Mouse (Mus musculus) forebrain, postnatal 0 days (tissue): ENCODE results near the gene 1190005I06Rik. TPM values are rescaled to one million over a fixed set of nuclear protein-coding genes. Genes with fewer than 3 reads are reported as not detected.

Experiments used
- ATAC-seq: fragments of 200-750 bp; cut with Nextera tagmentation; 2 replicates; pipeline ENCODE4 v1.8.0; 2017; ENCODE audit warnings: mild to moderate bottlenecking, moderate library complexity
- DNase-seq: peaks from one replicate; pipeline ENCODE4 v3.0.0-alpha.2; 2015
- H3K27ac ChIP-seq: fragments of 300-500 bp; sonication (generic); 2 replicates; pipeline ENCODE4 v1.5.1; 2014; ENCODE audit warnings: low read depth, mild to moderate bottlenecking, antibody characterized with exemption, low read length, moderate library complexity, mixed read lengths
- H3K27me3 ChIP-seq: fragments of 300-500 bp; sonication (generic); 2 replicates; pipeline ENCODE4 v1.6.1; 2014; ENCODE audit warnings: mild to moderate bottlenecking, low read length, mixed read lengths; ENCODE audit not compliant: insufficient read depth
- H3K36me3 ChIP-seq: fragments of 300-500 bp; sonication (generic); 2 replicates; pipeline ENCODE4 v1.6.1; 2014; ENCODE audit warnings: mild to moderate bottlenecking, moderate library complexity; ENCODE audit not compliant: insufficient read depth
- H3K4me1 ChIP-seq: fragments of 300-500 bp; sonication (generic); 2 replicates; pipeline ENCODE4 v1.6.1; 2014; ENCODE audit warnings: antibody characterized with exemption; ENCODE audit not compliant: insufficient read depth
- H3K4me2 ChIP-seq: fragments of 300-500 bp; sonication (generic); 2 replicates; pipeline ENCODE4 v1.6.1; 2014; ENCODE audit warnings: low read depth, mild to moderate bottlenecking, moderate library complexity
- H3K4me3 ChIP-seq: fragments of 300-500 bp; sonication (generic); 2 replicates; pipeline ENCODE4 v1.5.1; 2014; ENCODE audit warnings: low read depth, low read length, mixed read lengths
- H3K9ac ChIP-seq: fragments of 300-500 bp; sonication (generic); 2 replicates; pipeline ENCODE4 v1.6.1; 2014; ENCODE audit warnings: mild to moderate bottlenecking
- H3K9me3 ChIP-seq: fragments of 300-500 bp; sonication (generic); 2 replicates; pipeline ENCODE4 v1.6.1; 2016; ENCODE audit warnings: low read length
- CTCF ChIP-seq: sonication (generic); IDR thresholded peaks from 2 replicates; pipeline ENCODE4 v1.5.1; 2016; ENCODE audit warnings: antibody characterized with exemption, control low read depth, low read depth
- WGBS: fragments of 180-500 bp; shearing (Covaris S2); extraction: QIAGEN DNeasy Blood & Tissue Kit; methylation state at CpG from one replicate; pipeline ENCODE4 v1.1.7; 2014; 5-methylcytosine and 5-hydroxymethylcytosine counted together
- polyA plus RNA-seq: library from polyadenylated mRNA; unstranded; fragments of >200 nt; fragmentation: Nextera tagmentation; extraction: Ambion mirVana; gene quantifications from 2 replicates; pipeline ENCODE4 v1.2.1, GENCODE M21; 2015
- total RNA-seq: library from RNA; depleted of rRNA; stranded (reverse); fragments of >200 nt; gene quantifications from 2 replicates; pipeline ENCODE4 v1.2.3, GENCODE M21; 2014; rRNA removed

1190005I06Rik gene
- total RNA-seq (18.5 and 25.9 TPM in 2 replicates), polyA plus RNA-seq (21.7 and 22.7 TPM in 2 replicates)

DNA sequence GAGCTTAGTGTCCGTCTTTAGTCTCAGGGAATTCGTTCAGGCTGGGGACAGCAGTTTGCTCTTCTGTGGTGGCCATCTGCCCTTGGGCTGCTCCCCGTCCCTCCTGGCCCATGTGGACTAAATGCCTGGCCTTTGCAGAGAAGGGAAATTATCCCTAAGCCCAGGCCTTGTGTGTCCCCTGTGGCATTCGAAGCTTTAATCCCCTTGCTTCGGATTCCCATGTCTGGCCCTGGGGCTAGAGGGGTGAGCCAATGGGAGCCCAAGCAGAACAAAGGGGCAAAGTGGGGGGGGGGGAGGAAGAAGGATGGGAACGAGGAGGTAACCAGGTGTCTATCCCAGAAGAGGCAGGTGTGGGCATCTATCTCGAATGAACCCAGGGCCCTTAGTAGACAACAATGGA is at the start of gene 1190005I06Rik:
1190005I06Rik (minus strand) TSS at position 101 of the 400 bp plus-strand sequence.
- ATAC-seq, result no peak
- 31% methylated on average over 7 of the region's 7 CpGs for WGBS

DNA sequence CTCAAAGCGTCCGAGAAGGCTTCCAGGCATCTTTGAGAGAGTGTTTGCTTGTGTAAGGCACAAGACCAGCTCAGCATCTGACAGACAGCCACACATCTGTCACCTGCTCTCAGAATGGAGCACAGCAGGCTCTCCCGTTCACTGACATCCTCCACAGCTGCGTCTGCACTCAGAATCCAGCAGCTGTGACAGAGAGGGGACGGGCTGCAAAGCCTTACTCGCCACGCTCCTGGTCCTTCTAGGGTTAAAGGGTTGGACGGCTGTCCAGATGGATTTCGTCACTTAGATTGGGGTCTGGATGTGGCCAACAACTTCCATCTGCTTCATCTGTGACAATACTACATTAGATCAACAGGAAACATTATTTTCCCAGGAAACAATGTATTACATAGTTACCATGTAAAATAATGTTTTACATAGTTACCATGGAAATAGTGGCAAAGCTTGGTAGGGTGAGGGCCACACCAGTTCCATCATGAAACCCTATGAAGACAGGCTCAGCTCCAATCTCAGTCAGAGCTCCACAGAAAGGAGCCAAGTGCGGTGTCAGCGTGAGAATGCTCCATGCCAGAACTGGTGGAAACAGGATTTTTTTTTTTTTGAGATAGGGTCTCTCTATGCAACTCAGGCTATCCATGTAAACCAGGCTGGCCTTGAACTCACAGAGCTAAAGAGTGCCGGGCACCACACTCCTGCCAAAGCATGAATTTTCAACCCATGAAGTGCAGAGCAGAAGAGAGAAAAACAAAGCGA is 49.1 kb upstream of the 1190005I06Rik start:
- no peak overlapping the region for H3K27ac ChIP-seq
- no peaks in the 10 kb centered on the region for H3K36me3 ChIP-seq
- no peaks in the 10 kb centered on the region for H3K4me1 ChIP-seq
- ATAC-seq (peak; percentile 38), DNase-seq (peak; percentile 20)
- H3K9ac ChIP-seq, result no peak overlapping the region
- H3K9me3 ChIP-seq, result no peaks in the 10 kb centered on the region
- H3K27me3 ChIP-seq, result no peaks in the 10 kb centered on the region
- WGBS, result 56% methylated on average over 13 of the region's 13 CpGs
- no peak for TF ChIP-seq CTCF
- no peak overlapping the region for H3K4me2 ChIP-seq
- H3K4me3 ChIP-seq, result no peak overlapping the region

More for the DNA sequence above, at the start of gene 1190005I06Rik:
- Histone ChIP-seq H3K4me2 (no peak within 1 kb of the TSS), H3K9me3 (no peaks in the 10 kb centered on the region), H3K9ac (no peak within 1 kb of the TSS), H3K4me3 (no peak within 1 kb of the TSS), H3K27me3 (no peaks in the 10 kb centered on the region), H3K4me1 (no peaks in the 10 kb centered on the region), H3K36me3 (no peaks in the 10 kb centered on the region), H3K27ac (no peak within 1 kb of the TSS)
- DNase-seq, result no peak
- TF ChIP-seq CTCF, result no peak

DNA sequence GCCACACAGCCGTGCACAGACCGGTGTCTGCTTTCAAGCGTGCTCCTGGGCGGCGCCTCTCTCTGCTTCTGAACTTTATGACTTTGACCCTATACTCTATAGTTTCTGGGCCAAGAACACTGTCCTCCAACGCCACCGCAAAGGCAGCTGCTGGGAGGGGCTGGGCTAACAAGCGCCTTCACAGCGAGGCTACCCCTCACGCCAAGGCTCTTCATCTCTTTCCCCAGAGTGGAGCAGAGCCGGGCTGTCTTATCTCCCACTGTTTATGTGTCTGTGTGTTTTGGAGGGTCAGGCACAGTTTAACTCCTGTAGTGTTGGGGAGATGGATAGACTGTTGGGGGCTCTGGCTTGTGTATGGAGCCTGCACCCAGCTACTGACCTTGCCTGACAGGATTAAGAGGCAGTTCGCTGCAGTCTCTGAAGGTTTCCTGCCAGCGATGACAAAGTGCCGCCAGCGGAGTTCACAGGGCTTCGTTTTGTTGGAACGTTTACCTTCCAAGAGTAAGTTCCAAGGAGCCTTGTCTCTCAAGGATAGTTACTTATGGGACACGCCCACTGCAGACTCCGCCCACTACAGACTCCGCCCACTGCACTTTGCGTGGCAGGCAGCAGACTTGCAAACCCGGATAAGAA is 46.5 kb upstream of the 1190005I06Rik start:
- H3K9me3 ChIP-seq, result no peaks in the 10 kb centered on the region
- no peak overlapping the region for H3K4me3 ChIP-seq
- H3K27ac ChIP-seq, result no peak overlapping the region
- no peaks in the 10 kb centered on the region for H3K36me3 ChIP-seq
- DNase-seq (no peak), ATAC-seq (no peak)
- no peak for TF ChIP-seq CTCF
- WGBS, result 57% methylated on average over 22 of the region's 22 CpGs
- no peaks in the 10 kb centered on the region for H3K4me1 ChIP-seq
- no peak overlapping the region for H3K9ac ChIP-seq
- no peak overlapping the region for H3K4me2 ChIP-seq
- no peaks in the 10 kb centered on the region for H3K27me3 ChIP-seq

DNA sequence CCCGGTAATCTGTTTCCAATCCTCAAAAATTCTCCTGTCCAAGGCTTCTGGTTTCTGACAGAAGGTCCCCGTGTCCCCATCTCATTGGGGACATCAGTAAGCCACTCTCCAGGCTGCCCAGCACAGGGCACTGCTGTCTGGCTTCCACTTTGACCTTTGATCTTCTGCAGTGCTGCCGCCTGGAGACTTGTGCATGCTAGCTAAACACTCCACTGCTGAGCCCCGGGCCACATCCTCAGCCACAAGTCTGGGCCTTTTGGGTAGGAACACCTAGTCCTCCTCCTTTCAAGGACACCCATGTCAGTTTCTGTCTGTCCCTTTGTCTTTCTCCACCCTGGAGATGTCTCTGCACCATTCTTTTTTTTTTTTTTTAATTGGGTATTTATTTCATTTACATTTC is 45.5 kb upstream of the 1190005I06Rik start:
- Histone ChIP-seq H3K4me2 (no peak overlapping the region), H3K9ac (no peak overlapping the region), H3K9me3 (no peaks in the 10 kb centered on the region), H3K36me3 (no peaks in the 10 kb centered on the region), H3K27ac (no peak overlapping the region), H3K27me3 (no peaks in the 10 kb centered on the region), H3K4me3 (no peak overlapping the region), H3K4me1 (no peaks in the 10 kb centered on the region)
- no peak for DNase-seq
- no peak for TF ChIP-seq CTCF
- WGBS, result 71% methylated on average over 4 of the region's 4 CpGs
- ATAC-seq, result no peak

DNA sequence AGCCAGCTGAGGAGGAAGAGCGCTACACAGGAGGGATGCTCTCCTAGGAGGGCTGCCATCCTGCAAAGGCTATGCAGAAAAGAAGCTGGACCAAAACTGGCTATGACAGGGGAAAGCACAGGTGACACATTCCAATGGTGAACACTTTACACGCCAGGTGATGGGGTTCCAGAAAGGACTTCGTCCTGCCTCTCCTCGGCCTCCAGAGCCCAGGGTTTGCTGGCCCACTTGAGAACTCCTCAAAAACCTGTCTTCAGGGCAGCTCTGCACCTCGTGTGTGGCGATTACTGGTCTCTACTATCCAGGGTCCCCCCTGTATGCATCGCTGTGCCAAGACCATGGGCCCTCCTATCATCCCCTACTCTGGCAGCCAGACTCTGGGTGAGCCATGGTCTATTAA is 41.1 kb upstream of the 1190005I06Rik start:
- Histone ChIP-seq H3K9ac (no peak overlapping the region), H3K36me3 (no peaks in the 10 kb centered on the region), H3K9me3 (no peaks in the 10 kb centered on the region), H3K27ac (no peak overlapping the region), H3K4me2 (no peak overlapping the region), H3K4me1 (no peaks in the 10 kb centered on the region), H3K4me3 (no peak overlapping the region), H3K27me3 (no peaks in the 10 kb centered on the region)
- no peak for DNase-seq
- no peak for ATAC-seq
- no peak for TF ChIP-seq CTCF
- 83% methylated on average over 7 of the region's 7 CpGs for WGBS

DNA sequence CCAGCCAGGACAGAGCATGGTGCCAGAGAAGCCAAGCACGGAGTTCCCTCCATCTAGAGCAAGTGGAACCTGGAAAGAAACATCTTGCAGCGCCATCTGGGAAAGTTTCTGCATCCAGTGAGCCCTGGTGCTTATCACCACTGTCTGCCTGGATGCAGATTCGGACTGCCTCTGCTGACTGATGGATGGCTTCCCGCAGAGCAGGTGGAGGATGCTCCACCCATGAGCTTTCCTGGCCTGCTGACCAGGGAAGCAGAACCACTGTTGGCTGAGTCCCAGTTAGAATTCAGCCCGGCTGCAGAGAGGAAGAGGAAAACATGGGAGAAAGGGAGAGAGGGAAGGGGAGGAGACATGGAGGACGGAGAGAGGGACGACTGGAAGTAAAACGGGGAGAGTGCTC is 40.4 kb upstream of the 1190005I06Rik start:
- no peaks in the 10 kb centered on the region for H3K9me3 ChIP-seq
- no peak for TF ChIP-seq CTCF
- no peak for ATAC-seq
- 78% methylated on average over 8 of the region's 8 CpGs for WGBS
- H3K27me3 ChIP-seq, result no peaks in the 10 kb centered on the region
- H3K4me2 ChIP-seq, result no peak overlapping the region
- H3K36me3 ChIP-seq, result no peaks in the 10 kb centered on the region
- H3K9ac ChIP-seq, result no peak overlapping the region
- no peak overlapping the region for H3K4me3 ChIP-seq
- H3K4me1 ChIP-seq, result no peaks in the 10 kb centered on the region
- no peak for DNase-seq
- no peak overlapping the region for H3K27ac ChIP-seq

DNA sequence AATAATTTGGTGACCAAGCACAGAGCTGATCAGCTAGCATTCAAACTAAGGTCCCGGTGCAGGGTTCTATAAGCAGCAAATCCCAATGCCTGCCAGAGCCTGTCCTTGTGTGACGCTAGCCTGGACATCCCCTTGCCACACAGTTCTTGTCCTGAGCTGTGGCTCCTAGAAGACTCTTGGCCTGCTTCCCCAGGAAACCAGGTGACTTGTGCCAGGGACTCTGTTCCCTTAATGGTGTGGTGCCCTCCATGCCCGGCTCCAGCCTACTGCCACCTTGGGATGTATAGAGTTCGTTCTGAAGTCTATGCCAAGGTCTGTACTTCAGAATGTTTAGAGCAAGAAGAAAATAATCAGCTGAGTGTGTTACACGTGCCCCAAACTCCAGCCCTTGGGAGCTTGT is 39.1 kb upstream of the 1190005I06Rik start:
- H3K27me3 ChIP-seq, result no peaks in the 10 kb centered on the region
- no peak overlapping the region for H3K4me3 ChIP-seq
- H3K27ac ChIP-seq, result no peak overlapping the region
- no peaks in the 10 kb centered on the region for H3K4me1 ChIP-seq
- no peak overlapping the region for H3K4me2 ChIP-seq
- no peak for TF ChIP-seq CTCF
- H3K36me3 ChIP-seq, result no peaks in the 10 kb centered on the region
- no peak overlapping the region for H3K9ac ChIP-seq
- H3K9me3 ChIP-seq, result no peaks in the 10 kb centered on the region
- 88% methylated on average over 5 of the region's 5 CpGs for WGBS
- ATAC-seq (no peak), DNase-seq (no peak)
